Mouse (Mus musculus) left cerebral cortex, postnatal 4 days (tissue): ENCODE results near the gene Usp10. TPM values are rescaled to one million over a fixed set of nuclear protein-coding genes. Genes with fewer than 3 reads are reported as not detected.

Experiments used
- DNase-seq: peaks from one replicate; pipeline ENCODE4 v3.0.0-alpha.2; 2022
- intact Hi-C: fragments of 180-260 bp; cut with DNase I; formaldehyde crosslinking; loops from one replicate; pipeline ENCODE4 v1.15.1; 2025
- total RNA-seq, 2 experiments: library from RNA; stranded (reverse); gene quantifications; 2 replicates each; pipeline ENCODE4 v1.2.3; 2021

The Usp10 gene
- total RNA-seq, 2 experiments from 2014 or later: 150 to 152 TPM

GRCm38 (mm10) chr8:120006645-120007160 lies 96.5 kb downstream of the Usp10 start:
- intact Hi-C loops: no loop called here
- no peak for DNase-seq

Other genes starting within 250 kb of the Usp10 start
- 1 to 10 TPM; 3.6 to 4.9 TPM for gene Wfdc1, start 244.0 kb upstream of the Usp10 start, total RNA-seq
- under 1 TPM; 0.14 to 0.16 TPM for gene Atp2c2, start 210.4 kb upstream of the Usp10 start, total RNA-seq
- gene Tldc1, start 131.9 kb upstream of the Usp10 start, total RNA-seq: 10 to 100 TPM; 15.0 to 16.7 TPM
- gene Cotl1, start 69.8 kb upstream of the Usp10 start, total RNA-seq: 100 to 1,000 TPM; 208 to 215 TPM
- 10 to 100 TPM in 1 of 2 experiments, 1 to 10 TPM in 1; 8.9 to 11.8 TPM for gene Klhl36, start 48.1 kb upstream of the Usp10 start, total RNA-seq
- gene Gm20388, start 481 bp downstream of the Usp10 start, total RNA-seq: 10 to 100 TPM in 1 of 2 experiments, 1 to 10 TPM in 1; 6.5 to 12.8 TPM
- gene Crispld2, start 82.1 kb downstream of the Usp10 start, total RNA-seq: 1 to 10 TPM; 1.7 to 1.8 TPM
- gene Zdhhc7, start 191.1 kb downstream of the Usp10 start, total RNA-seq: 10 to 100 TPM; 27.7 TPM
- 10 to 100 TPM; 74.9 to 76.5 TPM for gene 6430548M08Rik, start 203.8 kb downstream of the Usp10 start, total RNA-seq